Mouse (Mus musculus) CD8-positive naive resting alpha-beta T cell, adult 2 months (primary cell): ENCODE results near the gene Gal3st2b.
"Not testable (repeated sequence)": the region's sequence is repeated elsewhere in the genome, so short reads cannot be mapped to it uniquely, and the experiment has no call there.

Experiments
- DNase-seq, 2 experiments: peaks; one replicate each; pipeline ENCODE4 v3.0.0; 2022; ENCODE audit warnings: low read depth in 2 of 2, low spot score in 2 of 2

Gal3st2b gene

DNA sequence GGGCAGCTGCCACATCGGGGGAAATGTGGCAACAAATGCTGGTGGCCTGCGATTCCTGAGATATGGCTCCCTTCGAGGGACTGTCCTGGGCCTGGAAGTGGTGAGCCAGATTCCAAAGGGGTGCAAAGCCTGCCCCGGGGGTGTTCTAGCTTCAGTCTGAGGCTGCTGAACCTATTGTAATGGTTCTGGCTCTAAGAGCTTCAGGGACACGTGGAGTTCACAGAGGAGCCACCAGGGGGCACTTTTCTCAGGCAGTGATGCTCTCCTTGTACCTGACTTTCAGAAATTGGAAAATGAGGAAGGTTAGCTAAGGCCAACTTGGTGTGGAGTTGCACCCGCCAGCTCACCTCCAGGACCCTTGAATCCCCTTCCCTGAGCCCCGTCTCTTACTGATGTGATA lies 60.2 kb downstream of the Gal3st2b start:
- DNase-seq = not testable (repeated sequence)

DNA sequence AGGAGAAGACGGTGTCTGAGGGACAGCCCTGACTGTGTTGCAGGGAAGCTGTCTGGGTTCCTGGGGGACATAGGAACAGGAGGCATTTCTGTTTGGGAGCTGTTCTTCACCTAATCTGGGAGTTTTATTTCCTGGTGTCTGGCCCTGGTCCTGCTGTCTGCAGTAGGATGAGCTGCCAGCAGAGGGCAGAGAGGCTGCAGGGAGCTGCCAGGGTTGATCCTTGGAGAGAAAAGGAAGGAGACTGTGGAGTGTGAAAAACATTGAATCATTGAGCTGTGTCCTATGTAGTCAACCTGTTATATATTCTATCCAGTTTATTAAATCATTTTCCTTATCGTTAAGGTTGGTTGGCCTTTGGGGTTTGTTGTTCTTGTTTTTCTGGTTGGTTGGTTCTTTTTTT lies 62.8 kb downstream of the Gal3st2b start:
- not testable (repeated sequence) for DNase-seq

DNA sequence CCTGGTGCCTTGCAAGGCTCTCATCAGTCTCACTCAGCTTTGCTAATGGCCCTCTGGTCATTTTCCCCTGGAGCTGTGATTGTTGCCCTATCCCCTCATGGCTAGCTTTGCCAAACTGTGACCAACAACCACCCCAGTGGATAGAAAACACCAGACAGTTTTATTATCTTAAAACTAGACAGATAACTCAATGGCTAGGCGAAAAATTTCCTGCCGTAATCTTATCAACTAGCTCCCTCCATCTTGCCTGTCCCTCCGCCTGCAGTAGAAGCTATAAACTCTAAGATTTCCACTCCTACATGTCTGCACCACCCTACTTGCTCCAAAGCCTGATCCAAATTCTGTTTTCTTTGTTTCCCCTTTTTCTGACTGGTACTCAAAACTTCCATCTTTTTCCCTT lies 68.1 kb downstream of the Gal3st2b start:
- no peak for DNase-seq

DNA sequence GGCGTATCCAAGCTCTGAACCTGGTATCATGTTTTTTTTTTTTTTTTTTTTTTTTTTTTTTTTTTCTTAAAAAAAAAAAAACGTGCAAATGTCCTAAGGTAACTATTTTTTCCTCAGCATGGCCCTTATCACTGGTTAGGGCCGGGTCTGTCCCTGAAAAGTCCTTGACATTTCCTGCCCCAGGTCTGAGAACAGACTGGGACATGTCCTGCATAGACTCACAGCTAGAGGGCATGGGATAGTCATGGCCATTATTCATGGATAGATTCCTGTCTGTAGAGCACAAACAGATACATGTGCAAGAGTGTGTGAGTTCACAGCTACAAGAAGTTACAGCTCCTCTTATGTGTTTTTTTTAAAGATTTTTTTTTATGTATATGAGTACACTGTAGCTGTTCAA lies 70.7 kb downstream of the Gal3st2b start:
- no peak for DNase-seq

DNA sequence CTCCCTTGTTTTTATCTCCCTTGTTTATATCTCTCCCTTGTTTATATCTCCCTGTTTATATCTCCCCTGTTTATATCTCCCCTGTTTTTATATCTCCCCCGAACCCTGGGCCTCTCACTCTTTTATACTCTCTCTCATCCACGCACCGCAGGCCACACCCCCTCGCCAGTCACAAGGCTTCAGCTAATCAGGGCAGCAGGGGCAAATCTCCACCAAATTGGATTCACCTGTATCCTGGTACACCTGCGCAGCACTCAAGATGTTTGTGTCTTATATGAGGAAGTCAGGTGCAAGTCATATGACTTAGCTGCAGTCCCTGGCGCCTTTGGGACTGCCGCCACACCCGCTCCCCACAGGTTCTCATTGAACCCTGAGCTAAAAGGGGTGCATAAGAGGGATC lies 72.1 kb downstream of the Gal3st2b start, which contains the start of gene Gal3st2c:
TSS of gene Gal3st2c (plus strand) at position 301 of the 400 bp plus-strand sequence.
- not testable (repeated sequence) for DNase-seq

DNA sequence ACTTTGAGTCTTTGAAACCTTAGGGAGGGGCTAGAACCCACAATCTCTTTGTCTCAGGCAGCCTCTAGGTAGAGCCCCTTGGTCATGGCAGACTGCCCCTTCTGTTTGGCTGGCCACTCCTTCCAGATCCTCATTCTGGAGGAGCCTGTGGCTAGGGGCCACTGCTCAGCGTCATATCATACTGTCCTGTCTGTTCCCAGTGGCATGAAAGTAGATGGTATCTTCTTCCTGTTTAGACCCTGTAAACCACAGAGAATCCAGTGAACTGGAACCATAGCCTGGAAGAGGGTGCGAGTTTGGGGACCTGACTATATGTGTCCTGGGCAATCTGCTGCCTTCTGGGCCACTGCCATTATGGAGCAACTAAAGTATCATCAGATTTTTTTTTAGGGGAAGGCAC lies 73.0 kb downstream of the Gal3st2b start:
- DNase-seq = not testable (repeated sequence)

DNA sequence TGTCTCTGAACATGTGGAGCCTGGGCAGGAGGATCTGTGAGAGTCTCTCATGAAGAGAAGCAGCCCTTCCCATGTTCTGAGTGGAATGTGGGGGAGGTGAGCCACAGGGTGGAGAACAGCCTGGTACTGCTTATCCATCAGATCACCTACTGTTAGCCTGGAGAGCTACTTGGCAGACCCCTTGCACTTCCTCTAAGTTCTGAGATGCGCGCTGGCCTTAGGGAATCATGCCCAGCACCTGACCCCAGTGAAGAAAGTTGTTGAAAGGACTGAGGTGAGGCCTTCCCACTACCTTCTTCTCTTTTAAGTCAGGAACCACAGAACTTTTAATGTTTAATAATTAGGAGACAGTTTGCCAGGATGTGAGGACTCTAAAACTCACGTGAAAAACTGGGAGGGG lies 73.4 kb downstream of the Gal3st2b start:
- DNase-seq = not testable (repeated sequence)
